Comparison of ENCODE assay signal across 10 mouse cellular contexts in genomic region chr17:47509031-47509705, GRCm38 (mm10). TPM values are rescaled to one million over a fixed set of nuclear protein-coding genes. Genes with fewer than 3 reads are reported as not detected.
DNase-seq lines count a peak whose midpoint lies in the region; ATAC-seq and TF ChIP-seq lines count a peak whose summit lies in the region.
"Had no signal": no experiment of that assay in that cellular context is flagged by ENCODE, and none has a peak within 500 bp of the region (broad histone marks: within the 10 kb centered on the region; RNA-seq: fewer than 3 reads in every experiment).

No protein-coding gene starts in this region.

- H3K36me3 ChIP-seq in small intestine, adult 2 months (ENCODE audit: control insufficient read depth, insufficient read depth, low read length) = no peaks in the 10 kb centered on the region
- H3K36me3 ChIP-seq: neural tube, embryonic 15.5 days had no signal

- no peak overlapping the region for H3K4me3 ChIP-seq in small intestine, adult 2 months (ENCODE audit: low read depth, low read length)
- H3K4me3 ChIP-seq: neural tube, embryonic 15.5 days had no signal

- peaks cover 29% of the 10 kb centered on the region; the same call in 1 of the 2 replicates for H3K4me1 ChIP-seq in small intestine, adult 2 months (ENCODE audit: control insufficient read depth, insufficient read depth, insufficient read length, low read length)

- no peaks in the 10 kb centered on the region for H3K27me3 ChIP-seq in small intestine, adult 2 months (ENCODE audit: control insufficient read depth, insufficient read depth, low read length)
- H3K27me3 ChIP-seq: neural tube, embryonic 15.5 days had no signal

- TF ChIP-seq CTCF in small intestine, adult 2 months (IDR thresholded peaks at IDR 0.05; ENCODE audit: extremely low read depth, insufficient read length, insufficient replicate concordance, low read depth, low read length) = no peak

- H3K27ac ChIP-seq in small intestine, adult 2 months (ENCODE audit: insufficient read depth, low read depth, low read length) = peak overlapping the region; percentile 58

- no peak for ATAC-seq in CD4-positive, CD25-positive, alpha-beta regulatory T cell, adult 4 months
- peak; percentile 28 for ATAC-seq in granulocyte monocyte progenitor cell, adult 5-6 weeks (replicated peaks; ENCODE audit: poor library complexity, severe bottlenecking)

- TF ChIP-seq POLR2A in small intestine, adult 2 months (IDR thresholded peaks at IDR 0.05; ENCODE audit: low read depth, low read length) = no peak

- peak; percentile 35 for DNase-seq in CD4-positive, CD25-positive, alpha-beta regulatory T cell, adult 2 months (ENCODE audit: low read depth, low spot score)
- peak; percentile 16 to 34 for DNase-seq in layer of hippocampus, postnatal 14 days (ENCODE audit: low spot score in 2 of 2)
- DNase-seq in layer of hippocampus, adult 9-11 months = no peak
- no peak for DNase-seq in c-Kit-positive CD71-positive TER-119-positive erythroid progenitor cells, embryonic 14.5 days (ENCODE audit: low spot score)
- no peak for DNase-seq in gastrocnemius, adult 8-10 months (ENCODE audit: low spot score in 2 of 2)
- DNase-seq: left cerebral cortex, postnatal 4 days had no signal

- 35% methylated on average over 9 of the region's 9 CpGs for WGBS in small intestine, adult 2 months

RNA-seq across cellular contexts. Expression of gene Ccnd3, which starts 4.3 kb away (rescaled TPM):
- 100 to 1,000 TPM; 149 to 151 TPM for polyA plus RNA-seq in CD4-positive, CD25-positive, alpha-beta regulatory T cell, adult 4 months (2017; shearing (Covaris generic))
- total RNA-seq in layer of hippocampus, postnatal 14 days (2021) = 10 to 100 TPM; 39.6 to 46.3 TPM
- 99.8 and 128 TPM in 2 replicates for total RNA-seq in granulocyte monocyte progenitor cell, adult 5-6 weeks (2014; fragmentation: Nextera tagmentation)
- total RNA-seq in granulocyte monocyte progenitor cell, adult 5-6 weeks (2017) = 35.5 and 35.9 TPM in 2 replicates
- 49.9 and 54.9 TPM in 2 replicates for polyA plus RNA-seq in small intestine, adult 2 months (2012; rRNA removed)
- 10 to 100 TPM; 12.2 to 19.2 (median 16.1) TPM for total RNA-seq in gastrocnemius, adult 8-10 months (2022)

RNA-seq across cellular contexts. Expression of gene Taf8, which starts 7.1 kb away (rescaled TPM):
- 10 to 100 TPM; 61.1 to 95.4 TPM for polyA plus RNA-seq in CD4-positive, CD25-positive, alpha-beta regulatory T cell, adult 4 months (2017; shearing (Covaris generic))
- total RNA-seq in layer of hippocampus, postnatal 14 days (2021) = 10 to 100 TPM; 14.8 to 16.4 TPM
- total RNA-seq in granulocyte monocyte progenitor cell, adult 5-6 weeks (2014; fragmentation: Nextera tagmentation) = 13.9 and 23.8 TPM in 2 replicates
- 34.7 and 40.9 TPM in 2 replicates for total RNA-seq in granulocyte monocyte progenitor cell, adult 5-6 weeks (2017)
- 6.2 and 13.3 TPM in 2 replicates for polyA plus RNA-seq in small intestine, adult 2 months (2012; rRNA removed)
- total RNA-seq in gastrocnemius, adult 8-10 months (2022) = 10 to 100 TPM; 10.0 to 12.6 (median 11.2) TPM

Comparison
In these comparisons a context has a peak if more than half of its experiments do, and no peak if none do; other contexts are left out.
1. DNase-seq: peak in CD4-positive, CD25-positive, alpha-beta regulatory T cell, adult 2 months (single experiment) and layer of hippocampus, postnatal 14 days (2 of 2); none in layer of hippocampus, adult 9-11 months (single experiment), c-Kit-positive CD71-positive TER-119-positive erythroid progenitor cells, embryonic 14.5 days (single experiment) and gastrocnemius, adult 8-10 months (0 of 2).